Mouse (Mus musculus): ENCODE data around the gene Irs3. TPM values are rescaled to one million over a fixed set of nuclear protein-coding genes. Genes with fewer than 3 reads are reported as not detected.

The Irs3 gene
- polyA plus RNA-seq, 1 experiment from 2014 or later: 0.10 TPM

Other genes starting within 250 kb of the Irs3 start
- gene Zan, start 168.7 kb downstream of the Irs3 start, polyA plus RNA-seq (2014; fragmentation: Nextera tagmentation; extraction: Ambion mirVana): 0.04 and 0.06 TPM in 2 replicates
- 54.0 and 55.9 TPM in 2 replicates for gene Pop7, start 143.2 kb downstream of the Irs3 start, polyA plus RNA-seq (2014; fragmentation: Nextera tagmentation; extraction: Ambion mirVana)
- gene Gigyf1, start 127.2 kb downstream of the Irs3 start, polyA plus RNA-seq (2014; fragmentation: Nextera tagmentation; extraction: Ambion mirVana): 8.5 and 8.7 TPM in 2 replicates
- gene Epo, start 112.5 kb downstream of the Irs3 start, polyA plus RNA-seq (2014; fragmentation: Nextera tagmentation; extraction: Ambion mirVana): 0.63 and 0.95 TPM in 2 replicates
- gene Gnb2, start 112.2 kb downstream of the Irs3 start, polyA plus RNA-seq (2014; fragmentation: Nextera tagmentation; extraction: Ambion mirVana): 352 and 367 TPM in 2 replicates
- 6.5 and 9.3 TPM in 2 replicates for gene Actl6b, start 92.2 kb downstream of the Irs3 start, polyA plus RNA-seq (2014; fragmentation: Nextera tagmentation; extraction: Ambion mirVana)
- gene Tfr2, start 75.9 kb downstream of the Irs3 start, polyA plus RNA-seq (2014; fragmentation: Nextera tagmentation; extraction: Ambion mirVana): 0.91 and 1.1 TPM in 2 replicates
- 17.4 and 19.4 TPM in 2 replicates for gene Mospd3, start 44.7 kb downstream of the Irs3 start, polyA plus RNA-seq (2014; fragmentation: Nextera tagmentation; extraction: Ambion mirVana)
- gene Pcolce, start 31.9 kb downstream of the Irs3 start, polyA plus RNA-seq (2014; fragmentation: Nextera tagmentation; extraction: Ambion mirVana): 133 and 142 TPM in 2 replicates
- gene Fbxo24, start 16.7 kb downstream of the Irs3 start, polyA plus RNA-seq (2014; fragmentation: Nextera tagmentation; extraction: Ambion mirVana): 0.13 TPM in 1 of 2 replicates, not detected in the other
- 28.4 and 30.0 TPM in 2 replicates for gene Lrch4, start 16.6 kb downstream of the Irs3 start, polyA plus RNA-seq (2014; fragmentation: Nextera tagmentation; extraction: Ambion mirVana)
- gene Gm20605, start 16.5 kb downstream of the Irs3 start, polyA plus RNA-seq (2014; fragmentation: Nextera tagmentation; extraction: Ambion mirVana): 3.7 and 4.8 TPM in 2 replicates
- gene Sap25, start 4.4 kb downstream of the Irs3 start, polyA plus RNA-seq (2014; fragmentation: Nextera tagmentation; extraction: Ambion mirVana): 2.8 and 5.2 TPM in 2 replicates
- 11.8 and 11.9 TPM in 2 replicates for gene Agfg2, start 39.0 kb upstream of the Irs3 start, polyA plus RNA-seq (2014; fragmentation: Nextera tagmentation; extraction: Ambion mirVana)
- 1.6 and 2.5 TPM in 2 replicates for gene Nyap1, start 95.9 kb upstream of the Irs3 start, polyA plus RNA-seq (2014; fragmentation: Nextera tagmentation; extraction: Ambion mirVana)
- 76.1 and 78.8 TPM in 2 replicates for gene Tsc22d4, start 100.0 kb upstream of the Irs3 start, polyA plus RNA-seq (2014; fragmentation: Nextera tagmentation; extraction: Ambion mirVana)
- 57.6 and 65.1 TPM in 2 replicates for gene Ppp1r35, start 133.1 kb upstream of the Irs3 start, polyA plus RNA-seq (2014; fragmentation: Nextera tagmentation; extraction: Ambion mirVana)
- 11.5 and 12.5 TPM in 2 replicates for gene Mepce, start 141.9 kb upstream of the Irs3 start, polyA plus RNA-seq (2014; fragmentation: Nextera tagmentation; extraction: Ambion mirVana)
- 22.0 and 23.1 TPM in 2 replicates for gene Zcwpw1, start 142.1 kb upstream of the Irs3 start, polyA plus RNA-seq (2014; fragmentation: Nextera tagmentation; extraction: Ambion mirVana)
- 0.28 TPM in 1 of 2 replicates, not detected in the other for gene Pilra, start 190.6 kb upstream of the Irs3 start, polyA plus RNA-seq (2014; fragmentation: Nextera tagmentation; extraction: Ambion mirVana)
- 0.40 TPM in 1 of 2 replicates, not detected in the other for gene Pilrb1, start 212.4 kb upstream of the Irs3 start, polyA plus RNA-seq (2014; fragmentation: Nextera tagmentation; extraction: Ambion mirVana)
- not detected in 2 replicates for gene Pilrb2, start 226.1 kb upstream of the Irs3 start, polyA plus RNA-seq (2014; fragmentation: Nextera tagmentation; extraction: Ambion mirVana)

All from embryonic facial prominence, embryonic 11.5 days (tissue).